Mouse (Mus musculus) megakaryocyte, embryonic 14.5 days (primary cell): ENCODE measurements at regions not wholly inside any gene's neighbourhood (a gene's known extent, or its start where the extent isn't known, plus 50 kb on each side); places are given as distances from the start of the nearest gene placed in this dataset.

ENCODE experiments used
- FLI1 ChIP-seq: IDR thresholded peaks from 2 replicates; pipeline ENCODE4 v1.6.1; 2012; ENCODE audit warnings: low read length, inconsistent platforms, mixed read lengths
- GATA1 ChIP-seq: IDR thresholded peaks from 3 replicates; pipeline ENCODE4 v1.6.1; 2012; ENCODE audit warnings: mixed read lengths, low read length, inconsistent platforms, borderline replicate concordance

- TF ChIP-seq GATA1 (no peak), FLI1 (no peak)
Observed at GRCm38 (mm10) chr5:148758786-148759185, 170.3 kb downstream of the Katnal1 start.
